Mouse (Mus musculus) ZHBTc4 (cell line): ENCODE data around the gene Smg1.

Source experiments
- DNase-seq: peaks from one replicate; pipeline ENCODE4 v3.0.0-alpha.2; 2011; ENCODE audit warnings: low read depth, low spot score

The Smg1 gene

DNA sequence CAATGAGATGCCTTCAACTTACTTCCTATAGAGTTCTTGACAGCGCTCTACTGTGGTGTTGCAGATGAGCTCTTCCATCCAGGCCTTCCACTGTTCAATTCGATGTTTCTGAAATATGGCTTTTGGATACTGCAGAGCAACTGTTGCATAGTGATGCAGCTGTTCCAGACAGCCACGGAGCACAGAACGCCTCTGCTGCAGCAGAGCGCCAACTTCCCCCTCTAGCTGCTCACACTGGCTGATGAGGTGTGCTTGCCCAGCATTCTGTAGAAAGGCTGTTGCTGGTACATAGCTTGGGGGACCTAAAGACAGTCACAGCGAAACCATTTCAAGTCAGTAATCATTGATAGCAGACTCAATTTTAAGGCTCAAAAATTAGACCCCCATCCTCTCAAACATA is 89.3 kb downstream of the Smg1 start:
- DNase-seq, result no peak

- DNase-seq, result no peak
Observed at GRCm38 (mm10) chr7:118143602-118144001, 99.9 kb downstream of the Smg1 start.

GRCm38 (mm10) chr7:118143123-118143522 is 100.3 kb downstream of the Smg1 start:
- DNase-seq, result no peak

DNA sequence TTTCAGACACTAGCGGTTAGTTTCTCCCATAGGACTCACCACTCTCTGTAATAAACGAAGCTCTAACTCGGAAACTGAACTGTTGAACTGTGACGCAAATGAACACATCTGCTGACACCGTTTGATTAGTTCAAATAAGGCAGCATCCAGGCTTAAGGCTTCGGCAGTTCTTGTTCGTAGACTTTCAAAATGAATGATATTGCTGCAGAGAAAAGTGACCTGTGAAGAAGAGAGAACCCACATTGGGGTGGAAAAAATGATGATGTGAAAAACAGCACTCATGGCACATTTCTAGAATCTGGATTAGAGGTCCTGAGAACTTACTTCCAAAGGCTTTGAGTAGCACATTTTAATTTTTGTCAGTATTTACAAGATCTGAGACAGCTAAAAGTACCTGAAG is 102.2 kb downstream of the Smg1 start:
- DNase-seq, result no peak

GRCm38 (mm10) chr7:118135128-118135527 is 108.3 kb downstream of the Smg1 start:
- DNase-seq, result no peak

DNA sequence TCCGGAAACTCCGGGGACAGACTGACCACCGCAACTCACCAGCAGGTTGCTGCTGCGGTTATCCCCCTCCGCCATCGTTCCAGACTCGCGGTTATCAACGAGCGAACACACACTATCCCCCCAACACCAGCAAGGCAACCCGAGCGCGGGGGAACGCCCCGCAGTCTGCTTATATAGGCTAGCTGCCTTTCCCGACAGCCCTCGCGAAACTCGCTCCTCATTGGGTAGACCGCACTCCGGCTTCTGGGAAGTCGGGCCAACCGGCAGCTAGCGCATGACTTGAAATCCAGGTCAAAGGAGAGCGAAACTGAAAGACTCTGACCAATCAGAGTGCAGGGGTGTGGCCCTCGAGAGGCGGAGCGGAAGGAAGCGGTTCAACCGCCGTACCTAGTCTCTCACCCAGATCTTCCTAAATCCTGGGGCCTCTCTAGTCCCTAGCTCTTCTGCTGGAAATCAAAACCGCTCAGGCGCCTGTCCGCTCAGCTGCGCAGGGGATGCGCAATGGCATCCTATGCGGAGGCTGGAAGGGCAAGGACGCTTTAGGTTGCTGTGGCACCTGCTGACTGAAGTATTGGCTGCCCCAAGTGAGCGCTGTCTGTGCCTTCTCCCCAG is 113.9 kb downstream of the Smg1 start, which contains the start of gene Arl6ip1:
Gene Arl6ip1 (minus strand): TSS at position 233 of the 612 bp plus-strand sequence.
- peak; percentile 99 for DNase-seq

DNA sequence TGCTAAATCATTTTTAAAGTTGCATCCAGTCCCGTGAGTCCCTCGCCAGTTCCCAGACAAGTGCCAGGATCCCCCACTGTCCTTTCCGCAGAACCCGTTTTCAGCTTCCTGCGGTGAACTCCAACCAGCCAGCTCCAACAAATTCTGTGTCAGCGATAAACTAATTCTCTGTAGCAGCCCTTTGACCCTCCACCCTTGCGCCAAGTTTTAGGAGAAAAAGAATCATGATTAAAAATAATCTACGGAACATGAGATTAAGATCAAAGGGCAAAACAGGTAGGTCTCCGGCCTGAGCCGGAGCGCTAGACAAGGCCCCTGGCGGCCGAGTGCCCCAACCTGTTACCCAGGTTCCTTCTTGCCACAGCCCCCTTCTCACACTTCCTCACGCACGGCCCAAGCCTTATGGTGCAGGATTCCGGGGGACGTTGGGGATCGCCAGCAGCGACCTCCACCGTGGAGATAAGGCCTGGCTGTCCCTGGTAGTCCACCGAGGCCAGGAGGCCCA is 114.5 kb downstream of the Smg1 start:
- no peak for DNase-seq

- DNase-seq, result peak; percentile 22
Observed at GRCm38 (mm10) chr7:118126219-118126875, 117.1 kb downstream of the Smg1 start.

DNA sequence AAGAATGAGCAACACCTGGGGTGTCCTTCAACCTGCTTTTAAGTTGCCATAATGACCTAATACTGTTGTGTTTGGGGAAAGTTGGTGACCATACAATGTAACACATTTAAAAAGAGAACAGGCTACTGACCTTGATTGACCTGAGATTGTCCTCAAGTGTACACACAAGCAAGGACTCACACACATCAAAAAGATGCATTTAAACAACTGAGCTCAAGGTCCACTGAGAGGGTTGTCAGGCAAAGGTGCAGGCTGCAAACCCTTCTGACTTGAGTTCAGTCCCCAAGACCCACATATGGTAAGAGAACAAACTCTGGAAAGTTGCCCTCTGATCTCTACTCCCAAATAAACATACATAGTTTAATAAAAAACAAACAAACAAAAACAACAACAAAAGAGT is 117.7 kb downstream of the Smg1 start:
- DNase-seq, result no peak

- DNase-seq, result no peak
Observed at GRCm38 (mm10) chr7:118123512-118124411, 119.7 kb downstream of the Smg1 start.

DNA sequence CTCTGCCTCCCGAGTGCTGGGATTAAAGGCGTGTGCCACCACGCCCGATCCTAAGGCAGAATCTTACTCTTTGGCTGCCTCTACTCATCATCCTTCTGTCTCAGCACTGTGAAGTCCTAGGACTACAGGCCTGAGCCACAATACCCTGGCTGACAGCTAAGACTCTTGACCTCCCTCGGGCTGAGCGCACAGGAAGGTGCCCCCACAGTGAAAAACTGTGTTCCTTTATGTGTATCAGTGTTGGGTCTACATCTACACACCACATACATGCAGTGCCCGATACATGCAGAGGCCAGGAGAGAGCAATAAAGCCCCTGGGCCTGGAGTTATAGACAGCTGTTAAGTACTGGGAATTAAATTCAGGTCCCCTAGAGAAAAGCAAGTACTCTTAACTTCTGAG is 121.2 kb downstream of the Smg1 start:
- no peak for DNase-seq

- no peak for DNase-seq
Observed at GRCm38 (mm10) chr7:118120654-118121053, 122.8 kb downstream of the Smg1 start.

GRCm38 (mm10) chr7:118119946-118120345 is 123.5 kb downstream of the Smg1 start:
- no peak for DNase-seq

DNA sequence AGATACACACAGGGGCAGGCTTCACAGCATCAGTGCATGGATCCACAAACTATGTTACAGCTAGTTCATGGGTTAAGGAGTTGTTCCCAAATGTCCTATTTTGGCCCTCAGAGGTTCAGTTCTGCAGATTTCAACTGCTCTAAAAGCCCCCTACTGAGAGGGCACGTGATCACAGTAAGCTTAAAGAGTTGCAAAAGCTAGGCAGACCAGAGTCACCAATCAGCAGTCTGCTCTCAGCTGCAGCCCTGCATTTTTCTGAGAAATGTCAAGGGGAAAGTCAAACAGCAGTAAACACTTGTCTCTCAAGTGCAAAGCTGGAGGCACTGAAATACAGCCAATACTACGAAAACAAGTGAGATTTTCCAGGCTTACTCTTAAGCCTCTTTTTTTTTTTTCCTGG is 124.3 kb downstream of the Smg1 start:
- peak; percentile 72 for DNase-seq

DNA sequence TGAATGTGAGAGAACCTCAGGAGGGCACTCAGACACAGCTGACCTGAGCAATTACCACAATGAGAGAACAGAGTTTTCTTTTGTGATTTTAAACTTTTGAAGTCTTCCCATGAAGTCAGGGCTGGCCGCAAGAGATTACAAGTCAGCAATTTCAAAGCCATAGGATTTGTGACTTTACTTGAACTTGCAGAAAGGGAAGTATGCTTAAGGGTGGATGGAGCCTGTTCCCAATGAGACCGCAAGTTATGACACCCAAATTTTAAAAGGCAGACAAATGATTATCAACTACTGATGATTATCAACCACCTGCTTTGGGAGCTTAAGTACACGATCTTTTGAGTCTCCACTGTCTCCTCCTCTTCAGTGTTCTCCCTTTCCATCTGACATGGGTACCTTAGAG is 125.0 kb downstream of the Smg1 start:
- DNase-seq, result no peak

DNA sequence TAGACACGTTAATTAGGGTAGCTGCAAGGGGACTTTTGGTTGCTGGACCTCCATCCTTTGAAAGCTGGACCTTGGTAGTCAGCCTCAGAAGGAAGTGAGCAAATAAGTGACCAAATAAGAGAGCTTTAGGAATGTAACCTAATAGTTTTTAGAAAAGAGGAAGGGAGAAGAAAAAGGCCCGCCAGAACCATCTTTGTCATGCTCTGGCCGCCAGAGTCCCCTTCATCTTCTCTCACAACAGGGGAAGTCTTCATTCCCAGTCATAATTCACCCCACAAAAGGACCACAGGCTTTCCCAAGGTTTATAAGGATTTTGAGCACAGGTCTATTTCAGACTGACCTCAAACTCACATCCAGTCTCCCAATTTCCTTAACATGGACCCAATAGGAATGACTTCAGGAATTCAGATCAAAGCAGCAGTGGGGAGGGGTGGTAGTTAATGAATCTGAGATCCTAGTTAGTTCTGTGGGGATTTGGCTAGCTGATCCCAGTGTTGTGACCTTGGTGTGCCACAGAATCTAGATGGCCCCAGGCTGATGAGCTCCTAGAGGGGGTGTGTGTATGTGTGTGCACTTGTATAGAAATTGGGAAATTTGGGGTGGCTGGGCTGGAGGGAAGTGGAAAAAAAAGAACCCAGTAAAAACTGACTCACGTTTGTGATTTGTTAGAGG is 125.8 kb downstream of the Smg1 start:
- peak; percentile 54 for DNase-seq

- DNase-seq, result peak; percentile 48
Observed at GRCm38 (mm10) chr7:118116787-118117538, 126.5 kb downstream of the Smg1 start.

DNA sequence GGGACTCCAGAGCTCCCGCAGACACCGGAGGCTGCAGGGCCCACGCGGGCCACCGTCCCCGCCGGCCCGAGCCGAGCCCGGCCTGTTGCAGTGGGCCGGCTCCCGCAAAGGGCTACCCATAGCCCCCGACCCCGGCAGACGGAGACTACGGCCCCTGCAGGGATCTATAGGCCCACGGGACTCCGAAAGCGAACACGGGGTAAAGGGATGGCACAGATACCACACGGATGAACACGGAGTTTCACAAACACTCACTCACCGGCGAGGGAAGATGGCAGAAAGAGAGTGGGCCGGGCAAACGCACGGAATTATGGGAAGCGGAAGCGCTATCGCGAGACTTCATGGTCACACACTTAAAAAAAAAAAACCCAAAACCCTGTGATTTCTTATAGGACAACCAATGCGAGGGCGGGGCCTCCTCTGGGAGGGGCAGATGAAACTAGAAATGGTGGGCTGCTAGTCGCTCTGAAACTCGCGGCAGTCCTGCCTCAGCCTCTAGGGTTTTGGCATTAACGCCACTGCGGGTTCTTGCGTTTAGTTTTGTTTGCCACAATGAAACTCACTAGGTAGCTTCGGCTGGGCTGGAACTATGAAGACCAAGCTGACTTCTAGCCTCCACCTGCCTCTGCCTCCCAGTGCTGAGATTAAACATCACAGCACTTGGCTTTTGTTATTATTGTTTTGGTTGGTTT is 127.4 kb downstream of the Smg1 start, which contains the start of gene Rps15a:
Gene Rps15a (minus strand): TSS at position 312 of the 692 bp plus-strand sequence.
- DNase-seq, result peak; percentile 97

GRCm38 (mm10) chr7:118115533-118115876 is 128.0 kb downstream of the Smg1 start:
- no peak for DNase-seq

- DNase-seq, result no peak
Observed at GRCm38 (mm10) chr7:118113541-118114297, 129.8 kb downstream of the Smg1 start.
